Mouse (Mus musculus) midbrain, postnatal 0 days (tissue): ENCODE results near the gene Ipcef1. TPM values are rescaled to one million over a fixed set of nuclear protein-coding genes. Genes with fewer than 3 reads are reported as not detected.

ENCODE experiments used
- ATAC-seq: fragments of 200-750 bp; cut with Nextera tagmentation; 2 replicates; pipeline ENCODE4 v1.8.0; 2017; ENCODE audit warnings: moderate number of reproducible peaks, mild to moderate bottlenecking, moderate TSS enrichment, moderate library complexity; ENCODE audit not compliant: low FRiP score
- DNase-seq: peaks from one replicate; pipeline ENCODE4 v3.0.0-alpha.2; 2015; ENCODE audit warnings: low spot score
- H3K27ac ChIP-seq: fragments of 300-500 bp; sonication (generic); 2 replicates; pipeline ENCODE4 v1.5.1; 2014; ENCODE audit warnings: low read depth, mild to moderate bottlenecking, low read length, mixed read lengths
- H3K27me3 ChIP-seq: fragments of 300-500 bp; sonication (generic); 2 replicates; pipeline ENCODE4 v1.6.1; 2014; ENCODE audit warnings: low read length, control low read depth, mixed read lengths; ENCODE audit not compliant: insufficient read depth
- H3K36me3 ChIP-seq: fragments of 300-500 bp; sonication (generic); 2 replicates; pipeline ENCODE4 v1.6.1; 2014; ENCODE audit warnings: low read length, control low read depth, mixed read lengths; ENCODE audit not compliant: insufficient read depth
- H3K4me1 ChIP-seq: fragments of 300-500 bp; sonication (generic); 2 replicates; pipeline ENCODE4 v1.6.1; 2014; ENCODE audit warnings: mild to moderate bottlenecking, control low read depth, antibody characterized with exemption, low read length, mixed read lengths; ENCODE audit not compliant: insufficient read depth
- H3K4me2 ChIP-seq: fragments of 300-500 bp; sonication (generic); 2 replicates; pipeline ENCODE4 v1.6.1; 2014; ENCODE audit warnings: low read depth, mild to moderate bottlenecking, low read length, mixed read lengths; ENCODE audit not compliant: poor library complexity, severe bottlenecking
- H3K4me3 ChIP-seq: fragments of 300-500 bp; sonication (generic); 2 replicates; pipeline ENCODE4 v1.5.1; 2014; ENCODE audit warnings: low read depth, mild to moderate bottlenecking, low read length, moderate library complexity
- H3K9ac ChIP-seq: fragments of 300-500 bp; sonication (generic); replicated peaks from 2 replicates; pipeline ENCODE4 v1.6.1; 2014; ENCODE audit warnings: mild to moderate bottlenecking, low read length, moderate library complexity, mixed read lengths; ENCODE audit not compliant: poor library complexity, severe bottlenecking
- H3K9me3 ChIP-seq: fragments of 300-500 bp; sonication (generic); 2 replicates; pipeline ENCODE4 v1.6.1; 2016; ENCODE audit warnings: low read length, control low read depth
- CTCF ChIP-seq: IDR thresholded peaks from 2 replicates; pipeline ENCODE4 v1.5.1; 2016; ENCODE audit warnings: antibody characterized with exemption, mild to moderate bottlenecking
- WGBS: fragments of 180-500 bp; shearing (Covaris S2); extraction: QIAGEN DNeasy Blood & Tissue Kit; methylation state at CpG from one replicate; pipeline ENCODE4 v1.1.7; 2014; 5-methylcytosine and 5-hydroxymethylcytosine counted together
- polyA plus RNA-seq: library from polyadenylated mRNA; unstranded; fragments of >200 nt; fragmentation: Nextera tagmentation; extraction: Ambion mirVana; gene quantifications from 2 replicates; pipeline ENCODE4 v1.2.1, GENCODE M21; 2015
- total RNA-seq: library from RNA; depleted of rRNA; stranded (reverse); fragments of >200 nt; gene quantifications from 2 replicates; pipeline ENCODE4 v1.2.3, GENCODE M21; 2014

The Ipcef1 gene
- total and polyA plus RNA-seq, 2 experiments from 2014 or later, result 1.8 to 6.1 TPM

- Histone ChIP-seq H3K4me1 (no peaks in the 10 kb centered on the region), H3K4me3 (no peak overlapping the region), H3K36me3 (no peaks in the 10 kb centered on the region), H3K4me2 (no peak overlapping the region), H3K9ac (no peak overlapping the region), H3K9me3 (no peaks in the 10 kb centered on the region), H3K27ac (no peak overlapping the region), H3K27me3 (no peaks in the 10 kb centered on the region)
- WGBS, result 79% methylated on average over 3 of the region's 3 CpGs
- ATAC-seq, result no peak
- no peak for DNase-seq
- no peak for TF ChIP-seq CTCF
Measured at GRCm38 (mm10) chr10:6999355-6999754, 52.9 kb downstream of the Ipcef1 start.

DNA sequence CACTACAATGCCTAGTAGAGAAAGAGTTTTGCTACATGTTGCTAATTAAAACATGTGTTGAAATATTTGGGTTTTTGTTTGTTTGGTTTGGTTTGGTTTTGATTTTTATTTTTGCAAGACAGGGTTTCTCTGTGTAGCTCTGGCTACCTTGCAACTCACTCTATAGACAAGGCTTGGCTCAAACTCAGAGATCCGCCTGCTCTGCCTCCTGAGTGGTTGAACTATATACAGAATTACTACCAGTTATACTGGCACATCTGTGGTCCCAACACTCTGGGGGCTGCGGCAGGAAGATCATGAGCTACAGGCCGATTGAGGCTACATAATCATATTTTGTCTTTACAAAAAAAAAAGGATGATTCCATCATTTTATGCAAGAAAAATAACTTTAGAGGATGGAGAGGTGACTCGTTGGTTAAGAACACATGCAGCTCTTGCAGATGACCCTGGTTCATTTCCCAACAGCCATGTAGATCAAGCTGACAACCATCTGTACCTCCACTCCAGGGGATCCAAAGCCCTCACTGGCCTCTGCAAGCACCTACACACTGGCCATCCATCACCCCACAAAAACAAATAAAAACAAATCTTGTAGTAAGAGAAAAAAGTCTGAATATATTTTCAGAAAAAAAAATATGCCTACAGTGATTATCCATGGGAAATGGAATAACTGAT is 53.6 kb downstream of the Ipcef1 start:
- no peaks in the 10 kb centered on the region for H3K9me3 ChIP-seq
- H3K4me2 ChIP-seq, result no peak overlapping the region
- H3K27me3 ChIP-seq, result no peaks in the 10 kb centered on the region
- H3K4me3 ChIP-seq, result no peak overlapping the region
- 90% methylated on average over 4 of the region's 4 CpGs for WGBS
- TF ChIP-seq CTCF, result no peak
- H3K4me1 ChIP-seq, result no peaks in the 10 kb centered on the region
- DNase-seq (no peak), ATAC-seq (no peak)
- no peak overlapping the region for H3K27ac ChIP-seq
- H3K9ac ChIP-seq, result no peak overlapping the region
- H3K36me3 ChIP-seq, result no peaks in the 10 kb centered on the region

GRCm38 (mm10) chr10:6996895-6997294 is 55.4 kb downstream of the Ipcef1 start:
- H3K36me3 ChIP-seq, result no peaks in the 10 kb centered on the region
- no peak for DNase-seq
- ATAC-seq, result no peak
- H3K4me3 ChIP-seq, result no peak overlapping the region
- H3K9me3 ChIP-seq, result no peaks in the 10 kb centered on the region
- H3K27me3 ChIP-seq, result no peaks in the 10 kb centered on the region
- no peaks in the 10 kb centered on the region for H3K4me1 ChIP-seq
- no peak for TF ChIP-seq CTCF
- 74% methylated on average over 3 of the region's 3 CpGs for WGBS
- H3K27ac ChIP-seq, result no peak overlapping the region
- no peak overlapping the region for H3K4me2 ChIP-seq
- no peak overlapping the region for H3K9ac ChIP-seq

GRCm38 (mm10) chr10:6988555-6988954 is 63.7 kb downstream of the Ipcef1 start:
- 82% methylated on average over 1 of the region's 1 CpGs for WGBS
- Histone ChIP-seq H3K27me3 (no peaks in the 10 kb centered on the region), H3K9ac (no peak overlapping the region), H3K36me3 (no peaks in the 10 kb centered on the region), H3K27ac (no peak overlapping the region), H3K4me2 (no peak overlapping the region), H3K4me3 (no peak overlapping the region), H3K4me1 (no peaks in the 10 kb centered on the region), H3K9me3 (no peaks in the 10 kb centered on the region)
- ATAC-seq (no peak), DNase-seq (no peak)
- no peak for TF ChIP-seq CTCF

GRCm38 (mm10) chr10:6987399-6988098 is 64.7 kb downstream of the Ipcef1 start:
- Histone ChIP-seq H3K4me1 (no peaks in the 10 kb centered on the region), H3K9me3 (no peaks in the 10 kb centered on the region), H3K4me2 (no peak overlapping the region), H3K27ac (no peak overlapping the region), H3K9ac (no peak overlapping the region), H3K27me3 (no peaks in the 10 kb centered on the region), H3K4me3 (no peak overlapping the region), H3K36me3 (no peaks in the 10 kb centered on the region)
- ATAC-seq, result no peak
- no peak for TF ChIP-seq CTCF
- 75% methylated on average over 4 of the region's 4 CpGs for WGBS
- no peak for DNase-seq

DNA sequence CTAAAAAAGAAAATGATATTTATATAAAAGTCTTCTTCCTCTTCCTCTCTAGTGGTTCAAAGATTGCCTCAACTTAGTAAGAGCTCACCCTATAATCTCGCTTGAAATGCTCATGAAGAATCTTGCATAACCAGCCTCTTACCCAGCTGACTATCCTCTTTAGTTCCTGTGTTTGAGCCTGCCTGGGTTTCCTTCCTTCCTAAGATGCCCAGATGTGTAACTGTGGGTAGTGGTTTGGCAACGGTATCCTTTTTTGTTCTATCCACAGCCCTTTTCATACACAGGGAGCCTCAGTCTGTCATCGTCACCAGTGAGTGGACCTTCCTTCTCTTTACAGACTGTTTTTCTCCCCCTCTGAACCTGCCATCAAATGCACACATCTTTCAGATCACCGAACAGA is 66.0 kb downstream of the Ipcef1 start:
- WGBS, result 91% methylated on average over 4 of the region's 4 CpGs
- DNase-seq, result no peak
- no peak overlapping the region for H3K9ac ChIP-seq
- no peak overlapping the region for H3K4me2 ChIP-seq
- no peaks in the 10 kb centered on the region for H3K27me3 ChIP-seq
- no peak for TF ChIP-seq CTCF
- H3K9me3 ChIP-seq, result no peaks in the 10 kb centered on the region
- no peaks in the 10 kb centered on the region for H3K4me1 ChIP-seq
- H3K36me3 ChIP-seq, result no peaks in the 10 kb centered on the region
- ATAC-seq, result no peak
- H3K27ac ChIP-seq, result no peak overlapping the region
- no peak overlapping the region for H3K4me3 ChIP-seq
